Mouse (Mus musculus): Measurements from ENCODE around the gene Prss30. TPM values are rescaled to one million over a fixed set of nuclear protein-coding genes. Genes with fewer than 3 reads are reported as not detected.

Gene Prss30
- total RNA-seq (2021): under 1 TPM; 0.20 to 0.68 TPM

GRCm38 (mm10) chr17:23980297-23980909 is at the start of gene Prss30:
Gene Prss30, minus strand, starts transcription at chr17:23980566.
- DNase-seq (ENCODE audit: low spot score in 2 of 2): no peak

GRCm38 (mm10) chr17:24029477-24029876 is 49.1 kb upstream of the Prss30 start:
- intact Hi-C loops (cut with DNase I): no loop called here

More at GRCm38 (mm10) chr17:23980297-23980909, at the start of gene Prss30:
- intact Hi-C loops (cut with DNase I): no loop called here

DNA sequence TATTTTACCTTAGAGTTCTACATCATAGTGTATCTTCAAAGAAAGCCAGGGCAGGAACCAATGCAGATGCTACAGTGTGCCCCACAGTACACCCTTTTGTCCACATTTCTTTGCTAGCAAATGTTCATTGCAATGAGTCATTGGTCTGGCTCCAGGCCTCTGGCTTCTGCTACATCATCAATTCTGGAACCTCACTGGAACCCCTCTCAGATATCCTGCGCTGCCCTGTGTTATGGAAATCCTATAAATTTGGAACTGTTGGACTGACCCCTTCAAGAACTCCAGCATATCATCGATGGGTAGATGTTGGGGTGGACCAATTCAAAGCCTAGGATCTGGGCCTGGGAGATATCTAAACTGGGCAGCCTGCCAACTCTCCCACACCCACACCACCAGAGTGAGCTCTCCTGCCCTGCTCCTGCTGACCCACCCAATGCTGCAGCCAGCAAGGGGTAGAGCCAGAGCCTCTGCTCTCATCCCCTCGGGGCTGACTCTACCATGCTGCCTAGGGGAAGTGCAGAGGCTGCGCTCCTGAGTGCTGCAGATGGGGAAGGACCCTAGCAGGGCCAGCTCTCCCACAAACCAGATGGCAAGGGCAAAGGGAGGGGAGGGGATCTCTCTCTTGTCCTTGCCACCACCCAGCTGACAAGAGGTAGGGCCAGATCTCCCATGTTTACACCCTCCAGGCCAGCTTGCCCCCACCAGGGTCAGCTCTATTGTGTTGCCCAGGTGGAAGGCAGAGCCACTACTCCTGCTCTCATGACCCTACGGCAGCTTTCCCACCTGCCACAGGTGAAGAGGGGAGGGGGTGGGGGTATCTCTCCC is 41.2 kb upstream of the Prss30 start:
- no peak for DNase-seq (ENCODE audit: low spot score in 2 of 2)
- intact Hi-C loops (cut with DNase I): no loop called here

More at GRCm38 (mm10) chr17:24029477-24029876, 49.1 kb upstream of the Prss30 start:
- DNase-seq (ENCODE audit: low spot score in 2 of 2): no peak

GRCm38 (mm10) chr17:24020696-24021095 is 40.3 kb upstream of the Prss30 start:
- intact Hi-C loops (cut with DNase I): no loop called here
- no peak for DNase-seq (ENCODE audit: low spot score in 2 of 2)

DNA sequence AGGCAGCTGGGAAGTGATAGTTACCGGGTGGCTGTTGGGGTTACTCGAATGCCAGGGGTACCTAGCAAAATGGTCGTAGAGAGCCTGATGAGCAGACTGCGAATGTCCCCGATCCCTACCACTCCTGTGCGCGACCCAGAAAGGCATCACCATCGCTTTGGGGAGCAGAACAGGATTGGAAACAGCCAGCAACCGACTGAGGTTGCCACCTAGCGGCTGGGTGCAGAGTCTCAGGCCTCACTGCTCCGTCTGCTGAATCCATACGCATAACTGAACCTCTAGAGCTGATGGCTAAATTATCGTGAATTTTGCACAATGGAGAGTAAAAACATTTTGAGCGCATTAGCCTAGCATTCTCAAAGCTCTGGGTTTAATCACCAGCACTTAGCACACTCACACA is 35.4 kb upstream of the Prss30 start:
- intact Hi-C loops (cut with DNase I): no loop called here

DNA sequence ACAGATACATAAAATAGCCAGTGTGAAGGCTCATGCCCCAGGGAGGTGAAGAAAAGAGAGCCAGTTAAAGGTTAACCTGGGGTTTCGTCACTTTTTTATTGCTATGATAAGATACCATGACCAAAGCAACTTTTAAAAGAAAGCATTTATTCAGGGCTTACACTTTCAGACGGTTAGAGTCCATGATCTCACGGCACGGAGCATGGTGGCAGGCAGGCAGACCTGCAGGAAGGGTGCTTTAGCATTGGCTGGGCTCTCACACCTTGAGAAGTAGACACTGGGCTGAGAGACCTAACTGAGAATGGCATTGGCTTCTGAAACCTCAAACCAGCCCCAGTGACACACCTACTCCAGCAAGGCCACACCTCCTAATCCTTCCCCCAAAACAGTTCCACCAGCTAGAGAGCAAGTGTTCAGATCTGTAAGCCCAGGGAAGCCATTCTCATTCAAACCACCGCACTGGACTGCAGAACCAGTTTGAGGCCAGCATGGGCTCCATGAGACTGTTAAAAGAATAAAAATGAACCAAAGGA is 34.1 kb upstream of the Prss30 start:
- no peak for DNase-seq (ENCODE audit: low spot score in 2 of 2)
- intact Hi-C loops (cut with DNase I): no loop called here

More for the DNA sequence above, 35.4 kb upstream of the Prss30 start:
- DNase-seq (ENCODE audit: low spot score in 2 of 2): no peak

GRCm38 (mm10) chr17:24012921-24013320 is 32.6 kb upstream of the Prss30 start:
- intact Hi-C loops (cut with DNase I): no loop called here
- no peak for DNase-seq (ENCODE audit: low spot score in 2 of 2)

DNA sequence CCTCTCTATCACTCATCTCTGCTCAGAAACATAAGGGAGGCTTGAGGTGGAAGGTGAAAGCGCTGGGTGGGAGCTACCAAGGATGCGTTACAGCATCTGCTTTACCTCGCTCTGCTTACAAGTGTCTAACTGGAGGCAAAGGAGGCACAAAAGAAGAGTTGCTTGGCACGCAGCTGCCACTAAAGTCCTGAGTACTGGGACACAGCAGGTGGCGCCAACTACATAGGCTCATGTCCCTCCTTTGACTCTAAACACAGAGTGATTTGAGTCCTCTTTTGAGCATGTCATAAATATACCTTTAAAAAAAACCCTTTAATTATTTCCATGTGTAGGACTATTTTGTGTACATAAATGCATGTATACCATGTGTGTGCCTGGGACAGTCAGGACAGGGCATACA is 29.3 kb upstream of the Prss30 start:
- intact Hi-C loops (cut with DNase I): no loop called here
- DNase-seq (ENCODE audit: low spot score in 2 of 2): no peak

GRCm38 (mm10) chr17:24008105-24008504 is 27.7 kb upstream of the Prss30 start:
- intact Hi-C loops (cut with DNase I): no loop called here
- no peak for DNase-seq (ENCODE audit: low spot score in 2 of 2)

GRCm38 (mm10) chr17:24007391-24007790 is 27.0 kb upstream of the Prss30 start:
- intact Hi-C loops (cut with DNase I): no loop called here
- no peak for DNase-seq (ENCODE audit: low spot score in 2 of 2)

GRCm38 (mm10) chr17:24006930-24007329 is 26.6 kb upstream of the Prss30 start:
- DNase-seq (ENCODE audit: low spot score in 2 of 2): no peak

DNA sequence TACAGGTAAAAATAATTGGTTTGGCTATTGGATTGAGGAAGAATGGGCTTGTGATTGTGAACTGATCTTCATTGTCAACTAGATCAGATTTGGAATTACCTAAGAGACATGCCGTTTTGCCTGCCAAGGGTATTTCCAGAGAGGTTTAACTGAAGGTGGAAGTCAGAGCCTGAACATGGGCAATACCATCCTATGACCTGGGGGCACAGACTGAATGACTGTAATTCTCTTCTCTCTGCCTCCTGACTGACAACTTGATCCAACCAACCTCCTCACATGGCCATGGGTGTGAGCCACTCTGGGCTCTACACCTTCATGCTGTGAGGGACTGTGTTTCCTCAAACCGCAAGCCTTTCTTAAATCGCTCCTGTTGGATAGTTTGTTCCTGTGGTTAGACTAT is 24.7 kb upstream of the Prss30 start:
- intact Hi-C loops (cut with DNase I): no loop called here
- DNase-seq (ENCODE audit: low spot score in 2 of 2): no peak

More at GRCm38 (mm10) chr17:24006930-24007329, 26.6 kb upstream of the Prss30 start:
- intact Hi-C loops (cut with DNase I): no loop called here

DNA sequence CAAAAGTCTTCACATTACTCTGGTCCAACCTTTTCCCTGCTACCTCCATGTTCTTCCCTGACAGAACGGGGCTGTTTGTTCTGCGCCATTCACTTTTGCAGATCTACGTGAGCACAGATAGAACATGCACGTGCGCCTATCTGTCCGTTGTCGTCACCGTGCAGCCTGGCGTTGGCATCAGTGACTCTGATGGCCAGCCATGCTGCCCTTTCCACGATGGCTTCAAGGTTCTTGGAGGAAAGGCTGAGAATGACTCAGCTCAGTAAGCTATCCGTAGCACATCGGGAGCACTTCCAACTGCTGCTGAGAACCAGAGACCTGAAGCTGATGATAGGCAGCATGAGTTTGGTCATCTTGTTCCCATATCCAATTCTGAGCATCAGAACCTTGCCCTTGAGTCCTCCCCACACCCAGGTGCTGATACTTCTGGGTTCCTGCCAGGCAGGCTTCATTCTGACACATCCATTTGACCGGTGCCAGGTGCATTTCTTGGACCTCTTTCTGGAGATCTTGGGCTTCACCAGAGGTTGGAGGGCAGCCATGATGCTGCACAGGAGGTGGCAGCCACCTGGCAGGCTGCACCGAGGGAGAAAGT is 23.8 kb upstream of the Prss30 start:
- DNase-seq (ENCODE audit: low spot score in 2 of 2): no peak

DNA sequence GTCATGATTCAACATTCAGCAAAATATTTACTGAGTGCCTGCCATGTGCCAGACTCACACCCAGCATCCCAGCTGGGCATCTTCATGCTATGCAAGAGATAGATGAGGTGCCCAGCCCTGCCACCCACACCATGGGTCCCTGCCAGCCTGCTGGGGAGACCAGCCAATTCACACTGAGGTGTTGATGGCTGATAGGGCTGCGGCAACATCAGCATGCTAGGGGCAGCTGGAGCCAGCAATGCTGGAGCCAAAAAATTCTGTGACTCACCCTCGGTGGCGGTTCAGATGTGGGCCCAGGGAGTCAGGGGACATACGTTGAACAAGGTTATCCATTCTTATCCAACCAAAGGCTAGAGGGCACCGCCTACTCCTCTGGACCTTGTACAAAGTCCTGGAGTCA is 20.0 kb upstream of the Prss30 start:
- intact Hi-C loops (cut with DNase I): no loop called here
- peak; percentile 84 to 88 for DNase-seq (ENCODE audit: low spot score in 2 of 2)

More for the DNA sequence above, 23.8 kb upstream of the Prss30 start:
- intact Hi-C loops (cut with DNase I): no loop called here

GRCm38 (mm10) chr17:23998383-23998782 is 18.0 kb upstream of the Prss30 start:
- intact Hi-C loops (cut with DNase I): no loop called here
- no peak for DNase-seq (ENCODE audit: low spot score in 2 of 2)

DNA sequence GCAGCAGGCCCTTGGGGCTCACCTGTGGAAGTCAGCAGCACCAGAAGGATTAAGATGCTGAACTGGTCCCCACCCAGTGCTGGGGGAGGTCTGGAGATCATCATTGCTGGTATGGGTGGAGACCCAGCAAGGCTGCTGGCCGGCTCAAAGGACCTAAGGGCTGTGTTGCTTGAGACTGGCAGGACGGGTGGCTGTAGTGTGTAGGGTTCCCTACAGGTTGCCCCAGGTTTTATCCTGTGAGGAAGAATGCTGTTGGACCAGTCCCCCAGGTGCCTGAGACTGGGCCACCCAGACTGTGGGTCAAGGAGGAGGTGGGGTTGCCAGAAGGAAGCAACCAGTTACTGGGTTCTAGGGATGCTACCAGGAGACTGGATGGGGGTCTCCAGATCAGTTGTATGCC is 17.5 kb upstream of the Prss30 start, which contains the start of gene Prss22:
Prss22 (minus strand) TSS at position 200 of the 400 bp plus-strand sequence.
- no peak for DNase-seq (ENCODE audit: low spot score in 2 of 2)
- intact Hi-C loops (cut with DNase I): no loop called here

DNA sequence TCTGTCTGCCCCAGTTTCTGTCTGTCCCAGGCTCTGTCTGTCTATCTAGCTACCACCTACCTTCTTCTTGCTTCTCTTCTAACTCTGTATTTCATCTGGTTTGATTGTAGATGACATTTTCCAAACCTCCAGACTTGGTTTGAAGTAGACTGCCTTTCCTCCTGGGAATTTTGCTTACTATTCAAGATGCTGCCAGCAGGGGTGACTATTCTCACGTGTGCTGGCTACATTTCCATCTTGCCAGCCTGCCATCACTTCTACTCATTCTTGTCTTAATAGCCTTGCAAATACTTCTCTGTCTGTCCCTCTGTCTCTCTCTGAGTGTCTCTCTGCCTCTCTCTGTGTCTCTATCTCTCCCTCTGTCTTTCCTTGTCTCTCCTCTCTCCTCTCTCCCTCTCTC is 15.1 kb upstream of the Prss30 start:
- intact Hi-C loops (cut with DNase I): no loop called here
- DNase-seq (ENCODE audit: low spot score in 2 of 2): no peak

DNA sequence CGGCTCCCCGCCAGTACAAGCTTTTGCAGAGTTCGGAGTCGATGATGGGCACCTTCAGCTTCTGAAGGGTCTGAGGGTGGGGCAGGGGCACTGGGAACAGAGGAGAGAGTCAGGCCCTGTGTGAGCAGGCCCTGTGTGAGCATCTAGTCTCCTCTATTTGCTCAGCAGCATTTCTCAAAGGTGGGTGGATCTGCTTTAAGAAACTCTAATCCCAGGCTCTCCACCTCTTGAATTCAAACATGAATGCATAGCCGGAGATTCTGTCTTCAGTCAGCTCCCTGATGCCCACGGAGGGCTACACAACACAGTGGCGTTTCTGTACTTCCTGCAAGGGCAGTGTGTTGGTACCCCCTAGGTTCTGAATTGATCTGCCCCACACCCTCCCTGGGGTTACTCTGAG is 14.3 kb upstream of the Prss30 start:
- DNase-seq (ENCODE audit: low spot score in 2 of 2): no peak
- intact Hi-C loops (cut with DNase I): no loop called here

- intact Hi-C loops (cut with DNase I): no loop called here
- DNase-seq (ENCODE audit: low spot score in 2 of 2): peak; percentile 88 to 91
These were observed 13.4 kb upstream of the Prss30 start for GRCm38 (mm10) chr17:23993559-23994428.

Data from left cerebral cortex, postnatal 36 days (tissue).